Mouse (Mus musculus) NIH3T3 (cell line): Measurements from ENCODE around the gene Baat.
"Not testable (repeated sequence)": the region's sequence is repeated elsewhere in the genome, so short reads cannot be mapped to it uniquely, and the experiment has no call there.

ENCODE experiments used
- DNase-seq: peaks from one replicate; pipeline ENCODE4 v3.0.0-alpha.2; 2012; ENCODE audit warnings: low read depth

Baat gene

GRCm38 (mm10) chr4:49485442-49485841 is 20.9 kb downstream of the Baat start:
- no peak for DNase-seq

GRCm38 (mm10) chr4:49480896-49481295 is 25.5 kb downstream of the Baat start:
- DNase-seq: no peak

- DNase-seq: no peak
Observed at GRCm38 (mm10) chr4:49480104-49480760, 26.1 kb downstream of the Baat start.

- not testable (repeated sequence) for DNase-seq
Observed at GRCm38 (mm10) chr4:49479035-49479434, 27.3 kb downstream of the Baat start.

- DNase-seq: no peak
Observed at GRCm38 (mm10) chr4:49478118-49478877, 28.1 kb downstream of the Baat start.

GRCm38 (mm10) chr4:49474583-49474982 is 31.8 kb downstream of the Baat start:
- no peak for DNase-seq

- DNase-seq: no peak
Observed at GRCm38 (mm10) chr4:49473435-49474100, 32.8 kb downstream of the Baat start, which contains the start of gene Acnat1. Acnat1 (minus strand) TSS chr4:49473912.

- no peak for DNase-seq
Observed at GRCm38 (mm10) chr4:49469435-49470151, 36.8 kb downstream of the Baat start.

GRCm38 (mm10) chr4:49467360-49467759 is 39.0 kb downstream of the Baat start:
- no peak for DNase-seq

GRCm38 (mm10) chr4:49456171-49456570 is 50.2 kb downstream of the Baat start:
- DNase-seq: no peak

GRCm38 (mm10) chr4:49451848-49452551 is 54.4 kb downstream of the Baat start:
- no peak for DNase-seq

GRCm38 (mm10) chr4:49451133-49451847 is 55.1 kb downstream of the Baat start:
- DNase-seq: not testable (repeated sequence)
